ENCODE assay signal across 8 mouse cellular contexts in the genomic region with DNA sequence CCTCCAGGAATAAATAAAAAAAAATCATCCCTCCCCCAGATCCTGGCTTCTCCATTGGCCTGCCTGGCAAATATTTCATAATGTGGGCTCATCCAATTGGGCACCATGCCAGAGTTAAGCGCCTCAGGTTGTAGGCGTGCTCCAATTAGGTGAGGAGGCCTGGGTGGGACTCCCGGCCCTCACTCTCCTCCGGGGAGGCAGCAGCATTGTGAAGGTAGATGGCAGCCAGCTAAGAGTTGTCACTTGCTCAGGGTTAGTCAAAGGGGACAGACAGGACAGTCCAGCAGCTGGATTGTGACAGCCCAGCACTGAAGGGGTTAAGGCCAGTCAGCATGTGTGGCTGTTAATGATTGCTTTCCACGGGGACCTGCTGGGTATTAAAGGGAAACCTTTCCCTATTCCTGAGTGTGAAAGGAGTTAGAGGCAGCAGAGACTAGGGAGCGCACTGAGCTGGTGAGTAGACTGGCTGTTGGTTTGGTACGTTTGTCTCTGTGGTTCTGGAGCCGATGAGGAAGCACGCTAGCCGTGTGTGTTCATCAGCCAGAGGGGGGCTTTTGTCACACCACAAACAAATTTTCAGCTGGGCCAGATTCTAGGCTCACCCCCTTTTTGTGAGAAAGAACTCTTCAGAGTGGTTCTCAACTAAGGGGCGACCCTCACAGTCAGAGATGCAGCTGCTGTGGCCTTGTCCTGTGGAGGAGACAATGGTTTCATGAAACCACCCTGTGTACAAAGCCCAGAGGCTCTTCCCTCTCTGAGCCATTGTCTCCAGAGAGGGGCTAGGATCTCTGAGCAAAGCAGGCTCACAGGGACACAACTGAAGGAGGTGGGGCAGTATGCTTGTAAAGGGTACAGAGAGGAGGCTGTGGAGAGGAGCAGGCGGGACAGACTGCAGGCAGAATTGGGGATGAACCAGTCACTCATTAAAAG.
DNase-seq lines count a peak whose midpoint lies in the region; ATAC-seq lines count a peak whose summit lies in the region.

No protein-coding gene starts in this region.

- H3K36me3 ChIP-seq in neural tube, embryonic 11.5 days (ENCODE audit: control insufficient read depth, insufficient read depth, low read length): no peaks in the 10 kb centered on the region
- no peaks in the 10 kb centered on the region for H3K36me3 ChIP-seq in forebrain, embryonic 15.5 days
- no peaks in the 10 kb centered on the region for H3K36me3 ChIP-seq in lung, embryonic 16.5 days (ENCODE audit: control insufficient read depth, insufficient read depth, low read length)
- no peaks in the 10 kb centered on the region for H3K36me3 ChIP-seq in stomach, embryonic 16.5 days (ENCODE audit: control insufficient read depth, insufficient read depth, low read length)

- H3K4me3 ChIP-seq in neural tube, embryonic 11.5 days (ENCODE audit: low read depth, low read length): peak overlapping the region; percentile 23
- H3K4me3 ChIP-seq in forebrain, embryonic 15.5 days: no peak overlapping the region
- H3K4me3 ChIP-seq in lung, embryonic 16.5 days (ENCODE audit: low read length): no peak overlapping the region
- H3K4me3 ChIP-seq in stomach, embryonic 16.5 days (replicated peaks; ENCODE audit: low read length): peak overlapping the region; percentile 30

- H3K9me3 ChIP-seq in neural tube, embryonic 11.5 days (ENCODE audit: control insufficient read depth, low read length): no peaks in the 10 kb centered on the region
- H3K9me3 ChIP-seq in forebrain, embryonic 15.5 days: no peaks in the 10 kb centered on the region
- H3K9me3 ChIP-seq in lung, embryonic 16.5 days (ENCODE audit: control insufficient read depth, low read length): no peaks in the 10 kb centered on the region
- no peaks in the 10 kb centered on the region for H3K9me3 ChIP-seq in stomach, embryonic 16.5 days (replicated peaks; ENCODE audit: control insufficient read depth, low read length)

- peak overlapping the region; percentile 65 for H3K27ac ChIP-seq in neural tube, embryonic 11.5 days (ENCODE audit: low read depth, low read length)
- H3K27ac ChIP-seq in forebrain, embryonic 15.5 days (replicated peaks): no peak overlapping the region
- H3K27ac ChIP-seq in lung, embryonic 16.5 days (ENCODE audit: low read length): peak overlapping the region; percentile 10; the same call in 1 of the 2 replicates
- H3K27ac ChIP-seq in stomach, embryonic 16.5 days (ENCODE audit: low read length): peak overlapping the region; percentile 74

- 24% methylated on average over 12 of the region's 12 CpGs for WGBS in neural tube, embryonic 11.5 days
- WGBS in forebrain, embryonic 15.5 days: 16% methylated on average over 12 of the region's 12 CpGs
- 34% methylated on average over 12 of the region's 12 CpGs for WGBS in lung, embryonic 16.5 days
- 39% methylated on average over 12 of the region's 12 CpGs for WGBS in stomach, embryonic 16.5 days

- no peaks in the 10 kb centered on the region for H3K27me3 ChIP-seq in neural tube, embryonic 11.5 days (ENCODE audit: control insufficient read depth, insufficient read depth, low read length)
- no peaks in the 10 kb centered on the region for H3K27me3 ChIP-seq in forebrain, embryonic 15.5 days
- H3K27me3 ChIP-seq in lung, embryonic 16.5 days (ENCODE audit: control insufficient read depth, insufficient read depth, low read depth, low read length): no peaks in the 10 kb centered on the region
- no peaks in the 10 kb centered on the region for H3K27me3 ChIP-seq in stomach, embryonic 16.5 days (ENCODE audit: control insufficient read depth, insufficient read depth, low read length)

- peak overlapping the region; percentile 27 for H3K9ac ChIP-seq in neural tube, embryonic 11.5 days (ENCODE audit: low read length)
- H3K9ac ChIP-seq in forebrain, embryonic 15.5 days (replicated peaks): no peak overlapping the region; the same call in 1 of the 2 replicates
- no peak overlapping the region for H3K9ac ChIP-seq in lung, embryonic 16.5 days (ENCODE audit: low read length)
- H3K9ac ChIP-seq in stomach, embryonic 16.5 days (ENCODE audit: low read length): peak overlapping the region; percentile 55; the same call in 1 of the 2 replicates

- peak; percentile 65; the same call in 1 of the 2 replicates for ATAC-seq in neural tube, embryonic 11.5 days (ENCODE audit: insufficient read depth, low FRiP score, low TSS enrichment)
- ATAC-seq in forebrain, embryonic 15.5 days (replicated peaks): peak; percentile 64
- peak; percentile 44 for ATAC-seq in lung, embryonic 16.5 days (ENCODE audit: low read depth)
- peak; percentile 70 for ATAC-seq in stomach, embryonic 16.5 days (ENCODE audit: insufficient read depth, low FRiP score)

- DNase-seq in neural tube, embryonic 11.5 days (ENCODE audit: low spot score): peak; percentile 62
- no peak for DNase-seq in neural tube, embryonic 10.5 days (ENCODE audit: extremely low spot score, low spot score)
- DNase-seq in kidney, adult 9 months: peak; percentile 94
- DNase-seq in T-cell, adult 2 months (ENCODE audit: low spot score): no peak
- no peak for DNase-seq in cerebellum, adult 18-20 months

- H3K4me2 ChIP-seq in neural tube, embryonic 11.5 days (ENCODE audit: low read depth): peak overlapping the region; percentile 38
- 0 out of 2 replicates have a peak overlapping the region, but pooled peaks have one; percentile 1 for H3K4me2 ChIP-seq in forebrain, embryonic 15.5 days (replicated peaks)
- H3K4me2 ChIP-seq in lung, embryonic 16.5 days (ENCODE audit: low read depth, low read length): no peak overlapping the region
- peak overlapping the region; percentile 47 for H3K4me2 ChIP-seq in stomach, embryonic 16.5 days (ENCODE audit: low read depth, low read length)

- peaks cover 17% of the 10 kb centered on the region for H3K4me1 ChIP-seq in neural tube, embryonic 11.5 days (ENCODE audit: control insufficient read depth, insufficient read depth, low read length)
- H3K4me1 ChIP-seq in forebrain, embryonic 15.5 days: peaks cover 19% of the 10 kb centered on the region
- H3K4me1 ChIP-seq in lung, embryonic 16.5 days (replicated peaks; ENCODE audit: control insufficient read depth, insufficient read depth, low read length): peaks cover 29% of the 10 kb centered on the region
- H3K4me1 ChIP-seq in stomach, embryonic 16.5 days (ENCODE audit: control insufficient read depth, insufficient read depth, low read length): peaks cover 33% of the 10 kb centered on the region

Comparison
In these comparisons a context has a peak if more than half of its experiments do, and no peak if none do; other contexts are left out.
1. DNase-seq: peak in neural tube, embryonic 11.5 days (single experiment) and kidney, adult 9 months (single experiment); none in neural tube, embryonic 10.5 days (single experiment), T-cell, adult 2 months (single experiment) and cerebellum, adult 18-20 months (0 of 2).
2. H3K4me3 ChIP-seq: peak in neural tube, embryonic 11.5 days (single experiment) and stomach, embryonic 16.5 days (single experiment); none in forebrain, embryonic 15.5 days (single experiment) and lung, embryonic 16.5 days (single experiment).
3. H3K9ac ChIP-seq: peak in neural tube, embryonic 11.5 days (single experiment) and stomach, embryonic 16.5 days (single experiment); none in forebrain, embryonic 15.5 days (single experiment) and lung, embryonic 16.5 days (single experiment).
4. Peak in every context shown above with its lines, with median percentiles within 50 percentile points of each other: ATAC-seq.